Mouse (Mus musculus): ENCODE measurements around the gene Aff4. TPM values are rescaled to one million over a fixed set of nuclear protein-coding genes. Genes with fewer than 3 reads are reported as not detected.
A peak's percentile ranks its signal among the peaks of the same experiment; 100 is the strongest.

The Aff4 gene
- total and polyA plus RNA-seq, 3 experiments = 13.7 to 80.0 (median 77.3) TPM

GRCm38 (mm10) chr11:53457372-53457954 is 106.8 kb downstream of the Aff4 start:
- H3K27me3 ChIP-seq (ENCODE audit: control insufficient read depth, insufficient read depth, low read length) = no peaks in the 10 kb centered on the region
- H3K9ac ChIP-seq (ENCODE audit: low read depth, low read length) = peak overlapping the region; percentile 76
- TF ChIP-seq EP300 (IDR thresholded peaks at IDR 0.05; ENCODE audit: insufficient read depth, low read depth, low read length) (no peak), CTCF (IDR thresholded peaks at IDR 0.05) (peak; percentile 33)
- H3K27ac ChIP-seq = peak overlapping the region; percentile 17
- intact Hi-C loops (cut with DNase I) = no loop called here
- H3K4me1 ChIP-seq (ENCODE audit: control insufficient read depth, insufficient read depth, low read length) = peaks cover 2% of the 10 kb centered on the region
- peak overlapping the region; percentile 58 for H3K4me3 ChIP-seq
- DNase-seq = no peak
- WGBS = 18% methylated on average over 29 of the region's 29 CpGs
- H3K79me2 ChIP-seq (replicated peaks; ENCODE audit: control insufficient read depth, insufficient read depth, low read length) = no peaks in the 10 kb centered on the region
- H3K36me3 ChIP-seq (ENCODE audit: control insufficient read depth, insufficient read depth, low read length) = no peaks in the 10 kb centered on the region

GRCm38 (mm10) chr11:53458996-53459395 is 108.4 kb downstream of the Aff4 start:
- Histone ChIP-seq H3K4me3 (no peak overlapping the region), H3K4me1 (ENCODE audit: control insufficient read depth, insufficient read depth, low read length) (peaks cover 2% of the 10 kb centered on the region), H3K79me2 (replicated peaks; ENCODE audit: control insufficient read depth, insufficient read depth, low read length) (no peaks in the 10 kb centered on the region), H3K27me3 (ENCODE audit: control insufficient read depth, insufficient read depth, low read length) (0 out of 2 replicates have a peak, but pooled peaks cover 2% of the 10 kb centered on the region), H3K36me3 (ENCODE audit: control insufficient read depth, insufficient read depth, low read length) (no peaks in the 10 kb centered on the region), H3K27ac (no peak overlapping the region), H3K9ac (ENCODE audit: low read depth, low read length) (no peak overlapping the region)
- intact Hi-C loops (cut with DNase I) = no loop called here
- WGBS = 71% methylated on average over 3 of the region's 3 CpGs
- no peak for TF ChIP-seq POLR2A (IDR thresholded peaks at IDR 0.05; ENCODE audit: insufficient read depth, low read depth, low read length)
- no peak for TF ChIP-seq CTCF (IDR thresholded peaks at IDR 0.05)
- no peak for TF ChIP-seq EP300 (IDR thresholded peaks at IDR 0.05; ENCODE audit: insufficient read depth, low read depth, low read length)
- no peak for DNase-seq

DNA sequence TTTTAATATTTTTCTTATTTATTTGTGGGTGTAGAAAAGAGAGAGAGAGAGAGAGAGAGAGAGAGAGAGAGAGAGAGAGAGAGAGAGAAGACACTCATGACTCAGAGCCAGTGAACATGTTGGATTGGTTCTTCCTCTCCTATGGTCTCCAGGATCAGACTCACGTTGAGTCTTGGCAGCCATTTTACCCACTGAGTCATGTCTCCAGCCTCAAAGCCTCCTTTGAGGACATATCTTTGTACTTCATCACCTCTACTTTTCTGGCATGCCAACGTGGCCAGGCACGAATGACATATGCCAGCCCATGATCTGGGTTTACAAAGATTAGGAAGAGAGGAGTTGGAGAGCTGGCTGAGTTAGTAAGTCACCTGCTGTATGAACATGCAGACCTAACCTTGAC is 109.6 kb downstream of the Aff4 start:
- no peak overlapping the region for H3K9ac ChIP-seq (ENCODE audit: low read depth, low read length)
- H3K4me1 ChIP-seq (ENCODE audit: control insufficient read depth, insufficient read depth, low read length) = peaks cover 2% of the 10 kb centered on the region
- no peak overlapping the region for H3K27ac ChIP-seq
- intact Hi-C loops (cut with DNase I) = no loop called here
- DNase-seq = no peak
- H3K27me3 ChIP-seq (ENCODE audit: control insufficient read depth, insufficient read depth, low read length) = 0 out of 2 replicates have a peak, but pooled peaks cover 2% of the 10 kb centered on the region
- H3K4me3 ChIP-seq = no peak overlapping the region
- TF ChIP-seq CTCF (IDR thresholded peaks at IDR 0.05) (no peak), EP300 (IDR thresholded peaks at IDR 0.05; ENCODE audit: insufficient read depth, low read depth, low read length) (no peak), POLR2A (IDR thresholded peaks at IDR 0.05; ENCODE audit: insufficient read depth, low read depth, low read length) (no peak)
- no peaks in the 10 kb centered on the region for H3K36me3 ChIP-seq (ENCODE audit: control insufficient read depth, insufficient read depth, low read length)
- H3K79me2 ChIP-seq (replicated peaks; ENCODE audit: control insufficient read depth, insufficient read depth, low read length) = no peaks in the 10 kb centered on the region
- 60% methylated on average over 3 of the region's 3 CpGs for WGBS

DNA sequence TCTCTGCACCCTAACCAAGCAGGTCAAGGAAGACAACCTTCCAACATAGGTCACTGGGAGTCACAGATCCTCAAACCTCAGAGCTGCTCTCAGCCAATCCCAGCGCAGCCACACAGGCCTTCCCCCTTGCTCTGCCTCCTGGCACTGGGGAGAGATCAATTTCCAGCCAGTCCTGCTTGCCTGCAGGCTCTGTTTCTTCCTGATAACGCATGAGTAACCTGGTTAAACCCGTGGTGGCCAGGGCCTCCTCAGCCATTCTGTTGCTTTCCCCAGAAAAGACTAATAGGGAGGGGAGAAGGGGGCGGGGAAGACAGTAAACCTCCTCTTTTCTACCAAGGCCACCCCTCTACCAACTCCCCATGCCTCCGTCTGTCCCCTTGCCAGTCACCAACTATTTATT is 111.1 kb downstream of the Aff4 start:
- DNase-seq = no peak
- intact Hi-C loops (cut with DNase I) = no loop called here
- no peak for TF ChIP-seq POLR2A (IDR thresholded peaks at IDR 0.05; ENCODE audit: insufficient read depth, low read depth, low read length)
- no peak for TF ChIP-seq EP300 (IDR thresholded peaks at IDR 0.05; ENCODE audit: insufficient read depth, low read depth, low read length)
- TF ChIP-seq CTCF (IDR thresholded peaks at IDR 0.05) = no peak
- 0 out of 2 replicates have a peak, but pooled peaks cover 2% of the 10 kb centered on the region for H3K27me3 ChIP-seq (ENCODE audit: control insufficient read depth, insufficient read depth, low read length)
- WGBS = 62% methylated on average over 5 of the region's 5 CpGs
- peaks cover 1% of the 10 kb centered on the region; the same call in 1 of the 2 replicates for H3K4me1 ChIP-seq (ENCODE audit: control insufficient read depth, insufficient read depth, low read length)
- H3K36me3 ChIP-seq (ENCODE audit: control insufficient read depth, insufficient read depth, low read length) = no peaks in the 10 kb centered on the region
- H3K9ac ChIP-seq (ENCODE audit: low read depth, low read length) = no peak overlapping the region
- no peaks in the 10 kb centered on the region for H3K79me2 ChIP-seq (replicated peaks; ENCODE audit: control insufficient read depth, insufficient read depth, low read length)
- H3K4me3 ChIP-seq = no peak overlapping the region
- H3K27ac ChIP-seq = no peak overlapping the region

DNA sequence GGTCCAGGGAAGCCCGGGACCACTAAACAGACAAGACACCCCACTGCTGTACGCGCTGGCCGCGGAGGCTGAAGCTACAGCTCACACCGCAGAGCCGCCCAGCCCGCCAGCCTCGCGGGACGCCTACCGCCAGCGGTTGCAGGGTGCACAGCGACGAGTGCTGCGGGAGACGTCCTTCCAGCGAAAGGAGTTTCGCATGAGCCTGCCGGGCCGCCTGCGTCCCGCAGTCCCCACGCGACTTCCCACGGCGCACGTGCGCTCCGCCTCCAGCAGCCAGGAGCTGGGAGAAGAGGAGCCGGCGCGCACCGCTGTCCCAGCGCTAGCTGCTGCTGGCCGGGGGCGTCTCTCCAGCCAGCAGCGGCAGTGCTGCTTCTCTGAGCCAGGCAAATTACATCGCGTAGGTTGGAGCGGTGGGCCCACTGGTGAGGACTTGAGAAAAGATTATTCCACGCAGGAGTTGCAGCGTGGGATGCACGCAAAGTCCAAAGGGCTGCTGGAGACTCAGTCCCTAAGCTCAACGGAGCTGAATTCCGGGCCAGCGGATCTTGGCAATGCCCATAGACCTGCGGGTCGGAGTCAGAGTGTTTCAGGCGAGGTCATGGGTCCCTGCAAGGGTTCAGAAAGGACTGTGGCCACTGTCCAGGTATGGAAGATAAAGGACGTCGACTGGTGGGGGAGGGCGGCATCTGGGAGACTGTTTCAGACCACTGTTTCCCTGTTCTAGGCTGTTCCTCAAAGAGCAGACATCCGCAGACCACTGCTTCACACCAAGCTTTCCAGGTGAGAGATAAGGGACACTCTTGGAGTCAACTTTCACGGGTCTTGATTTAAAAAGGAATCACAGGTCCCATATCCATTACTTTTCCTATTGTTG is 113.2 kb downstream of the Aff4 start:
- H3K27ac ChIP-seq = no peak overlapping the region
- H3K79me2 ChIP-seq (replicated peaks; ENCODE audit: control insufficient read depth, insufficient read depth, low read length) = no peaks in the 10 kb centered on the region
- WGBS = 19% methylated on average over 55 of the region's 55 CpGs
- H3K9ac ChIP-seq (ENCODE audit: low read depth, low read length) = peak overlapping the region; percentile 20; the same call in 1 of the 2 replicates
- H3K27me3 ChIP-seq (ENCODE audit: control insufficient read depth, insufficient read depth, low read length) = 0 out of 2 replicates have a peak, but pooled peaks cover 2% of the 10 kb centered on the region
- peak in 1 of 2 experiments; percentile 37 for DNase-seq
- H3K4me1 ChIP-seq (ENCODE audit: control insufficient read depth, insufficient read depth, low read length) = peaks cover 1% of the 10 kb centered on the region; the same call in 1 of the 2 replicates
- intact Hi-C loops (cut with DNase I) = no loop called here
- H3K36me3 ChIP-seq (ENCODE audit: control insufficient read depth, insufficient read depth, low read length) = no peaks in the 10 kb centered on the region
- H3K4me3 ChIP-seq = peak overlapping the region; percentile 43
- no peak for TF ChIP-seq CTCF (IDR thresholded peaks at IDR 0.05)

Data from heart, adult 2 months (tissue).